Mouse (Mus musculus): Measurements from ENCODE around the gene Zfp563. TPM values are rescaled to one million over a fixed set of nuclear protein-coding genes. Genes with fewer than 3 reads are reported as not detected.

The Zfp563 gene
- polyA plus RNA-seq (2012; rRNA removed): 11.9 and 14.4 TPM in 2 replicates

GRCm38 (mm10) chr17:33089220-33089949 lies at the start of gene Zfp563:
Zfp563 (plus strand) TSS chr17:33089310.

GRCm38 (mm10) chr17:33067958-33068357 lies 21.2 kb upstream of the Zfp563 start, which contains the start of gene 4921501E09Rik:
4921501E09Rik (minus strand) TSS chr17:33068058.

DNA sequence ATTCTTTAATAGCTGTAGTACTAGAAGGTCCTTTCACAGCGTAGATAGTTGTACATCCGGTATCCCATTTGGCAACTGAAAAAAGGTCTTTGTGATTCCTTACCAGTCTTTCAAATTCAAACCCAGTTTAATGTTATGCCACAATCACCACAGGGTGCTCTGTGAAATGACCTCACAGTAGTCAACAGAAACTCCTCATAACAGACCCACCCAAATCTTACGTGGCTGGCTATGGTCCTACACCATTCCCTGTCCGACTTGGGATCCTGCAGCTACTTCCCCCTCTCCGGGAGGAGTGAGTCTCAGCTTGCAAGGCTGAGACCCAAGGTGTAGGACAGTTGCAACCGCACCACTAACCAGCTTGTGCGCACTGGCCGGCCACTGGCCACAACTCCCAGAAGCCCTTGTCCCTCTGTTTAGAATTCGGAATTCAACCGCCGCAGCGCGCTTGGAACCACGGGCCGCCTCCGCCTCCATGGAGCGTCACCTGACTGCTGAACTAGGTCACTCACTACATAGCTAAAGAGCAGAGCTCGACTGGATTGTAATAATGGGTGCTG lies 50.2 kb downstream of the Zfp563 start, which contains the start of gene Morc2b:
Gene Morc2b (minus strand): TSS at position 423 of the 560 bp plus-strand sequence.

Other genes with a start within 250 kb of the Zfp563 start
- gene Zfp870, start 197.7 kb upstream of the Zfp563 start, polyA plus RNA-seq (2012; rRNA removed): 5.0 and 5.1 TPM in 2 replicates
- 0.04 and 0.09 TPM in 2 replicates for gene Cyp4f14, start 172.0 kb upstream of the Zfp563 start, polyA plus RNA-seq (2012; rRNA removed)
- 14.2 and 15.9 TPM in 2 replicates for gene Cyp4f13, start 141.9 kb upstream of the Zfp563 start, polyA plus RNA-seq (2012; rRNA removed)
- 4.5 and 4.8 TPM in 2 replicates for gene Zfp472, start 123.5 kb upstream of the Zfp563 start, polyA plus RNA-seq (2012; rRNA removed)
- 12.8 TPM in 2 replicates for gene Zfp952, start 96.2 kb upstream of the Zfp563 start, polyA plus RNA-seq (2012; rRNA removed)
- gene Zfp763, start 55.9 kb upstream of the Zfp563 start, polyA plus RNA-seq (2012; rRNA removed): 12.1 and 13.0 TPM in 2 replicates
- gene 4921501E09Rik, start 21.3 kb upstream of the Zfp563 start, polyA plus RNA-seq (2012; rRNA removed): not detected in 2 replicates
- gene Morc2b, start 50.4 kb downstream of the Zfp563 start, polyA plus RNA-seq (2012; rRNA removed): 0.33 TPM in 2 replicates
- gene Olfr55, start 79.1 kb downstream of the Zfp563 start, polyA plus RNA-seq (2012; rRNA removed): not detected in 2 replicates
- not detected in 2 replicates for gene Olfr239, start 102.0 kb downstream of the Zfp563 start, polyA plus RNA-seq (2012; rRNA removed)
- 0.32 and 0.38 TPM in 2 replicates for gene Olfr1564, start 132.4 kb downstream of the Zfp563 start, polyA plus RNA-seq (2012; rRNA removed)
- gene Zfp955a, start 165.8 kb downstream of the Zfp563 start, polyA plus RNA-seq (2012; rRNA removed): 9.1 and 9.6 TPM in 2 replicates
- gene Olfr63, start 175.4 kb downstream of the Zfp563 start, polyA plus RNA-seq (2012; rRNA removed): not detected in 2 replicates
- 11.1 and 11.2 TPM in 2 replicates for gene Zfp955b, start 200.2 kb downstream of the Zfp563 start, polyA plus RNA-seq (2012; rRNA removed)